Mouse (Mus musculus) kidney, adult 2 months (tissue): ENCODE measurements around the gene Nlrc5.

Experiments
- CTCF ChIP-seq: fragments of 200-500 bp; conservative IDR thresholded peaks from 2 replicates; pipeline ENCODE4 v1.5.1; 2011; ENCODE audit warnings: low read depth, mild to moderate bottlenecking, control low read depth, low read length, moderate library complexity, mixed read lengths; ENCODE audit not compliant: insufficient read depth, insufficient read length
- POLR2A ChIP-seq: fragments of 200-500 bp; IDR thresholded peaks from one replicate; pipeline ENCODE4 v1.6.1; 2011; ENCODE audit warnings: low read depth, low read length, control low read depth

- TF ChIP-seq CTCF = no peak
- TF ChIP-seq POLR2A = no peak
Observed at GRCm38 (mm10) chr8:94535631-94536030, 101.5 kb downstream of the Nlrc5 start.
